Mouse (Mus musculus) kidney, postnatal 4 days (tissue): ENCODE measurements around the gene Gm21992.
A peak's percentile ranks its signal among the peaks of the same experiment; 100 is the strongest.
"Not testable (repeated sequence)": the region's sequence is repeated elsewhere in the genome, so short reads cannot be mapped to it uniquely, and the experiment has no call there.

Source experiments
- DNase-seq, 2 experiments: peaks; one replicate each; pipeline ENCODE4 v3.0.0; 2021; ENCODE audit warnings: mixed read lengths in 2 of 2

Gene Gm21992

DNA sequence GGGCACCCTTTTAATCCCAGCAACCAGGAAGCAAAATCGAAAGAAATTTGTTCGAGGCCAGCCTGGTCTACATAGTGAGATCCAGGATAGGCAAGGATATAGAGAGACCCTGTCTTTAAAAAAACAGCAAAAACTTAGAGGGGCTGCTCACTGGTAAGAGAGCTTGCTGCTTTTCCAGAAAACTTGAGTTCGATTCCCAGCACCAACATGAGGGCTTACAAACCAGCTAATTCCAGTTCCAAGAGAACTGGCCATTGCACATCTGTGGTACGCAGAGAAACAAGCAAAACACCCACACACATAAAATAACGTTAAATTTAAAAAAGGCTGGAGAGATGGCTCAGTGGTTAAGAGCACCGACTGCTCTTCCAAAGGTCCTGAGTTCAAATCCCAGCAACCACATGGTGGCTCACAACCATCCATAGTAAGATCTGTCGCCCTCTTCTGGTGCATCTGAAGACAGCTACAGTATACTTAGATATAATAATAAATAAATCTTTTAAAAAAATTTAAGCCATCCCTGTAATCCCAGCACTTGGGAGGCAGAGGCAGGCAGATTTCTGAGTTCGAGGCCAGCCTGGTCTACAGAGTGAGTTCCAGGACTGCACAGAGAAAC is 1.0 kb upstream of the Gm21992 start:
- peak in 1 of 2 experiments; percentile 25 for DNase-seq

- no peak for DNase-seq
Measured at GRCm38 (mm10) chr19:4811909-4812242, 464 bp upstream of the Gm21992 start.

DNA sequence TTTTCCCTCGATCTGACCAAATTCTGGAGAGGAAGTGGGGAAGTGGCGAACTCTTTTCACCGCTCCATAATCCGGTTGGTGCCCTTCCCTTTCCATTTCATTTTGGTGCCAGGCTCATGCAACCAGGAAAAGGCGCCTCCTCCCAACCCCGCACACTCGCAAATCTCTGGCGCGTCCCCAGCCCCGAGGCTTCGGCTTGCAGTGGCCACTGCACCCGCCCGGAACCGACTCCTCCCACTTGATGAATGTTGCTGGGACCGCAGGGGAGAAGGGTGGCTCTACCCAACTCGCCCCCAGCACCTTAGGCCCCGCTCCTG is 708 bp downstream of the Gm21992 start:
- DNase-seq = no peak

DNA sequence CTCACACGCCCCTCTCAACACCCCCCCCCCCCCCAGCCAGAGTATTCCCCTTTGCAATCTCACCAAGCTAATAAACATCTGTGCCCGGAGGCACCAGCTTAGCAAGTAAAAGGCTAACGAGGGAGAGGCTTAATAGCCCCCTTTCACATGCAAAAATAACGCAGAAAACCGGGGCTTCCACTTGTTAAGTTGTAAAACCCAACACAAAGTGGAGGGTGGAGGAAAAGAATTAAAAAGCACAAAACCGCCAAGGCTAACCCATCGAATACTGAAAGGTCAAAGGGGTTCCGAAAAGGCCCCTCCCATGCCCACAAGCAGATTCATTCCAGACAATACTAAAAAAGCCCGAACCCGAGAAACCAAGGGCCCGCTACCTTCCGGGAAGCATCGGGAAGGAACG is 1.1 kb downstream of the Gm21992 start:
- DNase-seq = no peak

- no peak for DNase-seq
Measured at GRCm38 (mm10) chr19:4803283-4803682, 8.1 kb downstream of the Gm21992 start.

DNA sequence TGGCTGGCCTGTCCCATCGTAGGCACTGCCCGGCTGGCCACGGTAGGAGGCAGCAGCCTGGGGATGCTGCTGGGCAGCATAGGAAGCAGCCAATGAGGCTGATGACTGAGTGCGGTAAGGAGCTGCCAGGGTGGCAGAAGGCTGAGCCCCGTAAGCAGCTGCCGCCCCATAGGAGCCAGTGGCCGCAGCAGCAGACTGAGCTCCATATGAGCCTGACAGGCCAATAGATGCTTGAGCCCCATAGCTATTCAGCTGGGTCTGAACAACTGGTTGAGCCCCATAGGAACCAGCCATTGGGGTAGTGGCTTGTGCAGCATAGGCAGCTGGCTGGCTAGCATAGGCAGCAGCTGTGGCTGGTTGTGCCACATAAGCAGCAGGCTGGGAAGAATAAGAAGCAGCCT is 8.7 kb downstream of the Gm21992 start:
- DNase-seq = no peak

DNA sequence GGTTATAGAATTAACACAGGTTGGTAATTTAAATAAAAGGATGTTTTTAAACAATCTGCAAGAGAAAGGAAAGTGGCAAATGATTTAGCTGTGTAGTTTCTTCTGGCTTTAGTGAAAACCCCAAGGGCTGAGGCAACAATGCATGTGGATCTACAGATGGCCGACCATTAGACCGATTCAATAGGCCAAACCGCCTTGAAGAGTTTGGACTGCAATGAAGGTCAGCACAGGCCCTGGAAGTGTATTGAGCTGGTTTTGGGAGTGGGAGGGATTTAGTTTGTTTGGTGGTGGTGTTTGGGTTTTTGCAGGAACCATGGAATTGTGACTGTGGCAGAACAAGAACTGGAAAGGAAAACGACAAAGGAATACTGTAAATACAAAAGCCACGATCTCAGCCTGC is 12.3 kb downstream of the Gm21992 start:
- no peak for DNase-seq

DNA sequence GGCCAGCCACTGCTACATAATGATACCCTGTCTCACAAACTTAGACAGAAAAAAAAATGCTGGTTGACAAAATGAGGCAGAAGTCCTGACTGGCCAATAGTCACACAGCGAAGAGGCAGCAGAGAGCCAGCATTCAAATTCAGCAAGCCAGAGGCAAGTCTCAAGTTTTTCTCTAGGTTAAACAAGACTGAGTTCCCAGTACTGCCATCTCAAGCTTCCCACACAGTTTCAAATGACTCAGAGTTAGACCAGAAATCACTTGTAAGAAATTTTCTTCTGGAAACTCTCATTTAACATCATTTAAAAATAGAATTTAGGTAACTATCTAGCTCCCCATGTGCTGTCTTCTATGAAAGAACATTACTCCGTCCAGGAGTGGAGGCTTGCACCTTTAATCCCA is 13.6 kb downstream of the Gm21992 start:
- DNase-seq = no peak

GRCm38 (mm10) chr19:4795929-4796328 is 15.5 kb downstream of the Gm21992 start:
- DNase-seq = no peak

DNA sequence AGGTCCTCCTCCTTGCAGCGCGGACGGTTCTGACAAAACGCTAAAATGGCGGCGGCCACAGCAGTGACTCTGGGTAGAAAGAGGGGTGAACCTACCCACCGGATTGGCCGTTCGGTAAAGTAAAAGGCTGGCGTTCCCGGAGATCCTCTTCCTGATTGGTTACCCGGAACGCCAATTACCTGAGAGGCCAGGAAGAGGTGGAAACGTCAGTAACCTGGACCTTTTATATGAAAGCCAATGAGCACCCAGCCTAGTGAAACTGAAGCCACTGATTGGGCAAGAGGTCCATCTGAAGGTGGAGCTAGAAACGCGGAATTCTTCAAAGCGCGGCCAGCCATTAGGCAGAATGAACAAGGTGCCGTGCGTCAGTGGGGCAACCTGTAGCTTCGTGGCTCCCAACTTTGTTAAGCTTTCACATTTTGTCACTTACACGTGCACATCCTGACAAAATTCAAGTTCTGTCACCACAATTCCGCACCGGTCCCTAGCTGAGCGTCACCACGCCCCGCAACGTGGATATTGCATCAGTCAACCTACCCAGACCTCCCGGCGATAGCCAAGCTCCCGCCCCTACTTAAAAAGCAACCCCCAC is 17.5 kb downstream of the Gm21992 start, which contains the start of gene Rbm4:
Gene Rbm4, minus strand, starts transcription at position 71 of the 592 bp plus-strand sequence.
- DNase-seq = peak; percentile 95 to 98

DNA sequence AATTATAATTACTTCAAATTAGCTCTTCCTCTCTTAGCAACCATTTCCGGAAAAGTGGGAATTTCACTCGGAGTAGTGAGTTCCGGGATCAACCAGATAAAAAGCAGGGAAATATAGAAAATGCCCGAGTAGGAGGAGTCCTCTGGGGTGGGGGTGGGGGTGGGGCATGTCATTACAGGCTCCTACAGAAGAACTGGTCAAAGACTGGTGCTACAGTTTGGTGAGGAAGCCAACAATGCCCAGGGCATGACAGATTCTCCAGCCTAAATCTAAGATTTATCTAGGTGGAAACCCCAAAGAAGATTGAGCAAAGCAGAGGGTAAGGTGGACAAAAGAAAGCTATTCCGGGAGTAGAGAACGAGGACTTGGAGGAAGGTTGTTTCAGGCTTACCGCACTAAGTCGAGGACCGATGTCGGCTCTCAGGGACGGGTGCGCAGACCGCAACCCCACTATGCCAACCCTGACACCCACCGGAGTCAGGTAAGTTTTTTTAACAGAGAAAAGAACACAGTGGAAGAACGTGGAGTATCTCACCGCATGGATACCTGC is 18.1 kb downstream of the Gm21992 start:
- DNase-seq = no peak

DNA sequence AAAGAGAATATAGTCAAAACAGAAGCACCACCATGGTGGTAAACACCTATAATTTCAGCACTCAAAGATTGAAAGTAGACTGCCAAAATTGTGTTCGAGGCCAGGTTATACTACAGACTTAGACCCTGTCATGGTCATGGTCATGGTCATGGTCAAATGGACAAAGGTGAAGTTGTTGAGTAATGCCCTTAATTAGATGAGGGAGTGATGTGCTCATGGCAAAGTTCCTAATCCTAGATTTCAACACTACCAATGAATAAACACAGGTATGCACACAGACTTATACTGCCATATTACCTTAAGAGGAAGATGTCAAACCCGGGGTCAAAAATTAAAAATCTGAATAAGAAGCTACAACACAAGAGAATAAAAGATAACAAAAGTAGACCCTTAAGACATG is 25.1 kb downstream of the Gm21992 start:
- DNase-seq = no peak

DNA sequence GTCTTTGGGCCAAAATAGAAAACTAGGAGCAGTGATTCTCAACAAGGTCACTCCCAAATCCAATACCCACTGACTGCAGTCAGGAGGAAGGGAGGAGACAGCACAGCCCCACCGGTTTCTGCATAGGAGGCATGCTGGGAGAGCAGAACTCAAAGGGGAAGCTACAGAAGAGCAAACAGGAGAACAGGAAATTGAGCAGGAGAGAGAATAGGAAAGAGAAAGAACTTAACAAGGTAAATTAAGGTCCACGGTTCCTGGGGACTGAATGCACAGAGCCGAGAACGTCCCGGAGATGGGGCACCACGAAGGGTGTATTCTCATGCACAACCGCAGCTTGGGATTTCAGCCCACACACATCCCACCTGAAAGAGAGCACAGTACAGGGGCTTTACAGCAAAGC is 26.2 kb downstream of the Gm21992 start:
- DNase-seq = no peak

DNA sequence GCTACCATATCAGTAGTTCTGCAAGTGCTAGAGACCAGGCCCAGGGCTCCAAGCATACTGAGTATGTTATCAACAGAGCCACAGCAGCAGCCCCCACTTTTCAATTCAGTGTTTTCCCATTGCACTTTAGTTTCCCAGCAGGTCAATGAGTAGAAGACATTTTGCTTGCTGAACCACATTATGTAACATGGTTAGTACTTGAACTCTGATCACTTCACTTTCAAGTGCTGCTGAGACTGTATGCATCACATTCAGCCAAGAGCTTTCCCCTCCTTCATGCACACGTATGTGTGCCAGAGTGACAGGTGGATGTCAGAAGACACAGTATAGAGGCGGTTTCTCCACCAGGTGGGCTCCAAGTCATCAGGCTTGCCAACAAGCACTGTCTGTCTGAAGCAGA is 28.5 kb downstream of the Gm21992 start:
- no peak for DNase-seq

- DNase-seq = no peak
Measured at GRCm38 (mm10) chr19:4772785-4773184, 38.6 kb downstream of the Gm21992 start.

DNA sequence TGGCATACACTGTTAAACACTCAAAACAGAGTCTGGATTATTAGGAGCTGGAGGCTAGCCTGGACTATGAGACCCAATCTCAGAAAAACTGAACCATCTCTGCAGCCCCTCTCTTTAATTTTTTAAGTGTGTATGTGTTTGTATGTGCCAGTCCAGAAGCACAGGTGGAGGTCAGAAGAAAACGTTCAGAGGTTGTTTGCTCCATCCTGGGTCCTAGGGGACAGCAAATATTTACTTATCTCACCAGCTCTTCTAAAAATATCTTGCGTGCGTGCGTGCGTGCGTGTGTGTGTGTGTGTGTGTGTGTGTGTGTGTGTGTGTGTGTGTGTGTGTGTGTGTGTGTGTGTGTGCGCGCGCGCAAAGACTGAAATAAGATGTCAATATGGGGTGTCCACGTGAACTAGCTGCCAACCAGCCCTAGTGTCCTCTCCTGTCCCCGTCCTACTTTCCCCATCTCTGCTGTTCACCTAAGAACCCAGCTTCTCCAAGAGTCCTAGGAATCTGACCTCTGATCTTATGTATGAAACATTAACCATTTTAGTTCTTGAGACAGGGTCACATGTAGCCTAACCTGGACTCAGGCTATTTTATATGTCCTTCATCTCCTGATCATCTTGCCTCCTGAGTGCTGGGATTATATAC is 43.8 kb downstream of the Gm21992 start:
- no peak for DNase-seq

DNA sequence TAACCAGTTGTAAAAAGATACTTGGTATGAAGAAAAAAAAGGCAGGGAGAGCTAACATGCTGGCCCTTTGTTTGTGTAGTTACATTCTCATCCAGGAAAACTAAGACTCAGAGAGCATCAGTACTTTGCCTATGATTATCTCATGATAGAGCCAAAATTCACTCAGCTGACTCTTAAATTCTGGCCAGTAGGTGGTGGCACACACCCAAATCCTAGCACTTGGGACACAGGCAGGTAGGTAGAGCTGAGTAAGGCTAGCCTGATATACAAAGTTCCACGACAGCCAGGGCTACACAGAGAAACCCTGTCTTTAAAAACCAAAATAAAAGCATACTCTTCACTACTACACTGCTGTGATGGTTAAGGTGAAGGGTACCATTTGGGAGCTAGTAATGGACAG is 48.5 kb downstream of the Gm21992 start:
- no peak for DNase-seq

GRCm38 (mm10) chr19:4760544-4760943 is 50.9 kb downstream of the Gm21992 start:
- not testable (repeated sequence) for DNase-seq

DNA sequence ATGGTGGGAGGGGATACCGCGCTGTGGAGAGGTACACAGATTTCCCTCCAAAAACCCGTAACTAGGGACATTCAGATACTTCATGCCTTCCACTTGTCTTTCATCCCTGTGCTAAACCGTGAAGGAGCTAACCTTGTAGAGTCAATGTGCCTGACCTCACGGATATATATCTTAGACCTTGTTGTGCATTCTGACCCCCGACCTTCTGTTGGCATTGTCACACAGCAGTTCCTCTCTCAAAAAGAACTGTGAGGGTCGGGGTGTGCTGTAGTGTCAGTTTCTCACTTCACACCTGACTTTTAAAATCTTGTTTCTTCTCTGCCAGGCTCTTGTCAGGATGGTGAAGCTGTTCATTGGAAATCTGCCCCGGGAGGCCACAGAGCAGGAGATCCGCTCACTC is 54.5 kb downstream of the Gm21992 start:
- DNase-seq = no peak

DNA sequence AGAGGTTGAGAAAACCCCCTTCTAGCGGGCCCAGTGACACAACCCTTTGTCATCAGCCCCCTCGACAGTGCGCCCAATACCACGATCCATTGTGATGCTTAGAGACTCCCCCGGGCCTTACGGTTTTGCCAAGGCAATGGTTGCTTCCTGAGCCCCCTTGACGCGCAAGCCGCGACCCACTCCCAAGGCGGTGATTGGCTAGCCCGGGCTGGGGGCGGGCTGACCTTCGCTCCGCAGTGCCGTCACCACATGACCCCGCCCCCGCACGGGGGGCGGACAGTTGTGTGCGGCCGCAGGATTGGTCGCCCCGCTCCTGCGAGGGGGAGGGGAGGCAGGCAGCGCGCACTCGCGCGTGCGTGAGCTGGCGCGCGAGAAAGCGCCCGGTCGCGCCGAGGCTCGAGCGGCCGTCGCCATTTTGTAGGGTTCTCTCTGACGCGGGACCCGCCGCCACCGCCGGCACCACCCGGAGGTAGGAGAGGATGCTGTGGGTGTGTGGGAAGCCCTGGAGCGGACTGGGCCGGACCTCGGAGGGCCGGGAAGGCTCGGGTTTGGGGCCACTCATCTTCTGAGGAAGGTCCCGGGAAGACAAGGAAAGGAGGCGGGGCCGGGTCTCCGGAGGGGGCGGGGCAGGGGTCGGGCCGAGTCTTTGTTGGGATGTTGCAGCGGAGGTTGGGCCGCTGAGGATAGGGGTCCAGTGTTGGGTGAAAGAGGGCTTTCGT is 55.1 kb downstream of the Gm21992 start, which contains the start of gene Rbm4b:
Gene Rbm4b, plus strand, starts transcription at position 305 of the 719 bp plus-strand sequence.
- DNase-seq = peak; percentile 97 to 99

DNA sequence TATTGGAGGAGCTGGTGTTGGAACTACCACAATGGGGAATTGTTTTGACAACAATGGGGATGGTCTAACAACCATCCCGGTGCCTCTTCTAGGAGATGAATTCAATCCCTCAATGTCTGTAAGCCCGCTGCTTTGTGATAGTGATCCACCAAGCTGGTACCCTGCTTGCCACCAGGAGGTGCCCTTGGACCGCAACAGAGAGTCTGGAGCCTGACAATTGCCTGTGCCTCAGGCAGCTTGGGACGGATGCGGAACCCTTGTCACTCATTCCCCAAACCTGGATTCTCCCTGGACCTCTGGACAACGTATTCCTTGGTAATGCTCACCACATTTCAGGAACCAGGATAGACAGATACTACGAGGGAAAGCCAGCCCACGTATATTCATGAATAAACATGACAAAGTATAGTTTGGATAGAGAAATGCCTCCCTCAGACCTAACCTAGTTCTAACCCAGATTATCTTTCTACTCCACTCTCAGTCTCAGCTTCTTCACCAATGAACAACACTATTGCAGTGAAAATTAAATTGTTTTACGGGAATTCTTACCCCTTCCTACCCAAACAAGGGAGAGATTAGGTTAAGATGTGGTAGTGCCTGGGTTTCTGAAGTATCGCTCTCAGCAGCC is 55.7 kb downstream of the Gm21992 start:
- DNase-seq = peak; percentile 93 to 94

- no peak for DNase-seq
Measured at GRCm38 (mm10) chr19:4749975-4750374, 61.4 kb downstream of the Gm21992 start.

DNA sequence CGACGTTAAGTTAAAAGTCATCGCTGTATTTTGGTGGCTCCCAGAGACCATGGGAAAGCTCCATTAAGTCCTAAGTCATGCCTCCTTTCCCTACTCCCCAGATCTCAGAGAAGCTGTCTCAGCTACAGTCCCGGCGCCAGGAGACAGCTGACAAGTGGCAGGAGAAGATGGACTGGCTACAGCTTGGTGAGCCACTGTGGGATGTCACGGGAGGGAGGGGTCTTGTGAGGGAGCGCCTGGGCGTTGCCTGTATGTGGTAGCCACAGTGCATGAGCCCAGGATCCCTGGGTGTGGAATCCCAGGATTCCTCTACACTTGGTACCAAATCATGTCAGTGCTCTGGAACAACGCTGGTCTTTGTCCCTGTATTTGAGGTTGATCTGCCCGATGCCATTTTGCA is 62.9 kb downstream of the Gm21992 start:
- no peak for DNase-seq
